Mouse (Mus musculus) R1 (cell line): ENCODE results near the gene Cnih2.

ENCODE experiments used
- DNase-seq: peaks from one replicate; pipeline ENCODE4 v3.0.0-alpha.2; 2018; ENCODE audit warnings: low read depth, low spot score

Gene Cnih2

DNA sequence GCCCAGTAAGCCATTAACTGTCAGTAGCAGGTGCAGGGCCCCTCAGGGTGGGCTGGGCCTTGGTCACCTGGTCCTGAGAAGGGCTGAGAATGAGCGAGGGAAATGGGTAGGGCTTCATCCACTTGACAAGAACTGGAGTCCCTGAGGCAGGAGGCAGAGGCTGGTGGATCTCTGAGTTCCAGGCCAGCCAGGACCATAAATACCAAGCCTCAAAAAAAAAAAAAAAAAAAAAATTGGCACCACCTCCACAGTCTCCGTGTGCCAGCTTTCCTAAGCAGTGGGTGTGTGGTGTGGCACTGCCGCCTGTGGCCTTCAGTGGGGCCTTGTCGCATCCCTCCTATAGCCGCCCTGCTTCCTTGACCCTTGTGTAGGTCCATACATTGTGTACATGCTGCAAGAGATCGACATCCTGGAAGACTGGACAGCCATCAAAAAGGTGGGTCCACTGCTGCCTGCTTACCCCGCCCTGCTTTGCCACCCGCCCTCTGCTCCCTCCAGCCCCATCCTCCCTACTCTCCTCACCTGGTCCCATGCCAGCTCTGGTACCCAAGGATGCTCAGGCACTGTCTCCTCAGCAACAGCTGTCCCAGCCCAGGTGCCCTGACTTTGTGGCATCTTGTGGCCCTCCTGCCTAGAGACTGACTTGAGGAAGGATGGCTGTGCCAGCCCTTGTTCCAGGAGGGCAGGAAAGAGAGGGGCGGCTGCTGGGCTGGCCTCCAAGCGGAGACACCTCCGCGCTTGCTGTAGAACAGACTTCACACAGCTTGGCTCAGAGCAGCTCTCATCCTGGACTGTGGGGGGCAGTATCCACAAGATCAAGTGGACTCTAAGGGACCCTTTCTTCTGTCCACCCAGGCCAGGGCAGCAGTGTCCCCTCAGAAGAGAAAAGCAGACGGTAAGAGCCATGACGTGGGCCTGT lies 49.9 kb downstream of the Cnih2 start:
- no peak for DNase-seq

DNA sequence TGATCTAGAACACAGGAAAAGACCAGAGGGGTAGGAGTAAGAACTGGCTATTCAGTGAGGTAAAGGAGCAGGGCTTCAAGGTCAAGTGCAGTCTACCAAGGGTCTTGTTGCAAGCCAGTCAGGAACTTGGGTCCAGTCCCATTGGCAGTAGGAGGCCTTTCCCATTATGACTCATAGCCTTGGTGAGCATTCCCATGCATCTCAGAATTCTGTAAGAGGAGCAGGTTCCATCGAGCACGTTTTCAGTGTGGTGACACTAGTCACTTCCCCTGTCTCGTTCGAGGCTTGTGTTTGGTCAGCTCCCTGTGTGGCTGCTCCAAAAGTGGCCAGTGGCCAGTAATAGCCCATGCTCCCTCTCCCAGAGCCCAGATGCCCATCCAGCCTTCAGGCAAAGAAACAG lies 52.8 kb downstream of the Cnih2 start:
- DNase-seq: no peak
